Mouse (Mus musculus) bone marrow, adult 2 months (tissue): ENCODE results near the gene Gm49711. TPM values are rescaled to one million over a fixed set of nuclear protein-coding genes. Genes with fewer than 3 reads are reported as not detected.

Experiments
- H3K27ac ChIP-seq: fragments of 200-500 bp; 2 replicates; pipeline ENCODE4 v1.5.1; 2012; ENCODE audit warnings: low read depth, mild to moderate bottlenecking, control low read depth, inconsistent platforms, low read length; ENCODE audit not compliant: control insufficient read depth, poor library complexity, insufficient read depth
- H3K4me1 ChIP-seq: fragments of 200-500 bp; 2 replicates; pipeline ENCODE4 v1.6.1; 2011; ENCODE audit warnings: low read length; ENCODE audit not compliant: control insufficient read depth, insufficient read depth
- H3K4me3 ChIP-seq: fragments of 200-500 bp; replicated peaks from 2 replicates; pipeline ENCODE3; 2011; ENCODE audit warnings: mild to moderate bottlenecking, low read depth, low read length, control low read depth; ENCODE audit not compliant: control insufficient read depth
- CTCF ChIP-seq: fragments of 200-500 bp; IDR thresholded peaks from 2 replicates; pipeline ENCODE4 v1.5.1; 2011; ENCODE audit warnings: low read length, control low read depth; ENCODE audit not compliant: control insufficient read depth, insufficient read depth
- POLR2A ChIP-seq: fragments of 200-500 bp; IDR thresholded peaks from 2 replicates; pipeline ENCODE4 v1.6.1; 2011; ENCODE audit warnings: low read depth, mild to moderate bottlenecking, control low read depth, low read length, borderline replicate concordance; ENCODE audit not compliant: control insufficient read depth
- WGBS: fragments of 180-500 bp; shearing (Covaris S2); methylation state at CpG from one replicate; pipeline ENCODE4 v1.1.7; 2018; 5-methylcytosine and 5-hydroxymethylcytosine counted together
- polyA plus RNA-seq: library from polyadenylated mRNA; stranded (reverse); fragments of >200 nt; gene quantifications from 2 replicates; pipeline ENCODE4 v1.2.4, GENCODE M21; 2011; ENCODE audit warnings: low replicate concordance; ENCODE audit not compliant: missing spikeins, insufficient read depth, insufficient read length

The Gm49711 gene
- polyA plus RNA-seq, 1 experiment: not detected

DNA sequence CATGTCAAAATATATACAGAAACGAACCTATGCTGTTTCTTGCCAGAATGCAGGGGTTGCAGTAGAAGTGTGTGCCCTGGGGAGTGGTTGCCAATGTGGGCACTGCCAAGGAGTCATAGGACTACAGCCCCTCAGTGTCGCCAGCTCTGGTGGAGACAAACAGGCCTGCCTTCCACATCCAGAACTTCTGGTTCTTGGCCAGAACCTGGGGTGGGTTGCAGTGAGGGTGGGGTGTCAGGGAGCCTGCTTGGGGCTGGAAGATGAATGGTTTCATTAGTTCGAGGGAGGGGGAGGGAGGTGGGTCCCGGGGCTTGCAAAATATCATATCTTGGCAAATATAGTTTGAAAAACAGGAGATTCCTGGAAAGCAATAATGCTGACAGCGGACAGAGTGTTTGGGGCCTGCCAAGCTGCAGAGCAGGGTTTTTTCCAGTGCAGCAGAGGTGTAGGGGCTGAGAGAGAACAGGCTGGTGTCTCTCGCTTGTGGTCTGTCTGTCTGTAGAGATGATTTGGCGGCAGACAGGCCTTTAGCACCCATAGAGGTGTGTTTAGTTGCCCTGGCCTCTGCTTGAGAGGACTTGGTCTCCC lies 170.3 kb downstream of the Gm49711 start:
- Histone ChIP-seq H3K4me1 (no peaks in the 10 kb centered on the region), H3K27ac (no peak overlapping the region), H3K4me3 (no peak overlapping the region)
- 73% methylated on average over 7 of the region's 7 CpGs for WGBS
- TF ChIP-seq CTCF: no peak
- TF ChIP-seq POLR2A: no peak

DNA sequence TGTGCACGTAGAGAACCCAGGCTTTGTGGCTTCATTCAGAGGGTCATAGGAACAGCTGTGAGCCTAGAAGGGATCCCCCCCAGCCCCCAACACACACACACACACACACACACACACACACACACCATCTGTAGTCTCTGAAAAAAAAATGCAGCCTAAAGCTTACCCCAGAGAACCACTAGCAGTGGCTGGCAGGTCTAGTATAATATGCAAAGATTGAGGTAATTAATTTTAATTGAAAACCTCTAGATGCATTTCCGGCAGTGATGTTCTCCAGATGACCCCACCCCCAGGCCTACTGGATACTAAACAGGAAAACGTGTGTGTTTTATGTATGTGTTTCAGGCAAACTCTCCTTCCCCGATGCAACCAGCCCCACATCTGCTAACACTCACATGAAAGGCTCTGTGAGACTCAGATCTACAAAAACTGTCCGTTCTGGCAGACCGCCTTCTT lies 172.4 kb downstream of the Gm49711 start:
- WGBS: 89% methylated on average over 6 of the region's 6 CpGs

GRCm38 (mm10) chr16:92234530-92234929 lies 176.4 kb downstream of the Gm49711 start:
- Histone ChIP-seq H3K4me1 (no peaks in the 10 kb centered on the region), H3K27ac (no peak overlapping the region), H3K4me3 (no peak overlapping the region)
- TF ChIP-seq POLR2A: no peak
- 61% methylated on average over 5 of the region's 5 CpGs for WGBS

More for the DNA sequence above, 172.4 kb downstream of the Gm49711 start:
- Histone ChIP-seq H3K4me3 (no peak overlapping the region), H3K4me1 (no peaks in the 10 kb centered on the region), H3K27ac (no peak overlapping the region)
- TF ChIP-seq POLR2A (no peak), CTCF (no peak)

GRCm38 (mm10) chr16:92235222-92235621 lies 177.1 kb downstream of the Gm49711 start:
- Histone ChIP-seq H3K4me3 (no peak overlapping the region), H3K27ac (no peak overlapping the region), H3K4me1 (no peaks in the 10 kb centered on the region)
- 71% methylated on average over 9 of the region's 9 CpGs for WGBS
- TF ChIP-seq POLR2A (no peak), CTCF (no peak)

Other genes starting within 250 kb of the Gm49711 start
- gene Mrps6, start within 50 bp of the Gm49711 start, polyA plus RNA-seq: 10.5 and 15.7 TPM in 2 replicates
- gene Slc5a3, start within 50 bp of the Gm49711 start, polyA plus RNA-seq: 0.97 and 3.9 TPM in 2 replicates
- 0.59 TPM in 1 of 2 replicates, not detected in the other for gene Kcne2, start 234.1 kb downstream of the Gm49711 start, polyA plus RNA-seq
- gene Smim11, start 243.0 kb downstream of the Gm49711 start, polyA plus RNA-seq: 42.2 and 64.0 TPM in 2 replicates